Mouse (Mus musculus) adrenal gland, adult 2 months (tissue): ENCODE results near the gene Stra6. TPM values are rescaled to one million over a fixed set of nuclear protein-coding genes. Genes with fewer than 3 reads are reported as not detected.

Source experiments
- DNase-seq: peaks from one replicate; pipeline ENCODE4 v3.0.0; 2021
- polyA plus RNA-seq: library from polyadenylated mRNA; depleted of rRNA; stranded (reverse); fragments of >200 nt; gene quantifications from 2 replicates; pipeline ENCODE4 v1.2.3, GENCODE M21; 2012
- total RNA-seq, 2 experiments: library from RNA; stranded (reverse); gene quantifications; 2 replicates each; pipeline ENCODE4 v1.2.3; 2021

Stra6 gene
- total and polyA plus RNA-seq, 3 experiments = 1.5 to 2.0 (median 1.8) TPM

GRCm38 (mm10) chr9:58095977-58096376, 32.4 kb downstream of the Stra6 start:
- DNase-seq = no peak

- DNase-seq = no peak
Measured at GRCm38 (mm10) chr9:58096629-58097301, 33.2 kb downstream of the Stra6 start.

- peak; percentile 56 for DNase-seq
Measured at GRCm38 (mm10) chr9:58099836-58100565, 36.4 kb downstream of the Stra6 start.

GRCm38 (mm10) chr9:58102013-58102412, 38.4 kb downstream of the Stra6 start:
- no peak for DNase-seq

- no peak for DNase-seq
Measured at GRCm38 (mm10) chr9:58103647-58104046, 40.1 kb downstream of the Stra6 start.

GRCm38 (mm10) chr9:58105595-58106169, 42.1 kb downstream of the Stra6 start:
- DNase-seq = peak; percentile 77

GRCm38 (mm10) chr9:58107494-58107893, 43.9 kb downstream of the Stra6 start:
- no peak for DNase-seq

- no peak for DNase-seq
Measured at GRCm38 (mm10) chr9:58110787-58111186, 47.2 kb downstream of the Stra6 start.

- peak; percentile 71 for DNase-seq
Measured at GRCm38 (mm10) chr9:58111431-58111830, 47.8 kb downstream of the Stra6 start.

GRCm38 (mm10) chr9:58112321-58112751, 48.7 kb downstream of the Stra6 start:
- DNase-seq = no peak

- DNase-seq = no peak
Measured at GRCm38 (mm10) chr9:58112866-58113278, 49.3 kb downstream of the Stra6 start.

- no peak for DNase-seq
Measured at GRCm38 (mm10) chr9:58113279-58113884, 49.8 kb downstream of the Stra6 start.

- DNase-seq = no peak
Measured at GRCm38 (mm10) chr9:58114019-58114418, 50.4 kb downstream of the Stra6 start.

GRCm38 (mm10) chr9:58115297-58115925, 51.8 kb downstream of the Stra6 start:
- DNase-seq = no peak

- no peak for DNase-seq
Measured at GRCm38 (mm10) chr9:58116024-58116651, 52.5 kb downstream of the Stra6 start.

- DNase-seq = no peak
Measured at GRCm38 (mm10) chr9:58118671-58119070, 55.1 kb downstream of the Stra6 start, which contains the start of gene Ccdc33. Ccdc33 (minus strand) TSS chr9:58118823.

- DNase-seq = no peak
Measured at GRCm38 (mm10) chr9:58125085-58125484, 61.5 kb downstream of the Stra6 start.

- no peak for DNase-seq
Measured at GRCm38 (mm10) chr9:58125811-58126210, 62.2 kb downstream of the Stra6 start.

GRCm38 (mm10) chr9:58128926-58129413, 65.4 kb downstream of the Stra6 start:
- DNase-seq = no peak

- no peak for DNase-seq
Measured at GRCm38 (mm10) chr9:58129508-58129907, 65.9 kb downstream of the Stra6 start.

GRCm38 (mm10) chr9:58130909-58131308, 67.3 kb downstream of the Stra6 start:
- no peak for DNase-seq
